Mouse (Mus musculus) embryonic facial prominence, embryonic 12.5 days (tissue): ENCODE data around the gene Gpr18. TPM values are rescaled to one million over a fixed set of nuclear protein-coding genes. Genes with fewer than 3 reads are reported as not detected.

Source experiments
- ATAC-seq: fragments of 200-750 bp; cut with Nextera tagmentation; 2 replicates; pipeline ENCODE4 v1.8.0; 2017; ENCODE audit not compliant: insufficient number of reproducible peaks, insufficient read depth, low FRiP score, low TSS enrichment
- H3K27ac ChIP-seq: fragments of 300-500 bp; sonication (generic); 2 replicates; pipeline ENCODE4 v1.5.1; 2016; ENCODE audit warnings: mild to moderate bottlenecking
- H3K27me3 ChIP-seq: fragments of 300-500 bp; sonication (generic); 2 replicates; pipeline ENCODE4 v1.6.1; 2016; ENCODE audit warnings: mild to moderate bottlenecking, moderate library complexity
- H3K36me3 ChIP-seq: fragments of 300-500 bp; sonication (generic); 2 replicates; pipeline ENCODE4 v1.6.1; 2016; ENCODE audit warnings: mild to moderate bottlenecking
- H3K4me1 ChIP-seq: fragments of 300-500 bp; sonication (generic); 2 replicates; pipeline ENCODE4 v1.6.1; 2016
- H3K4me2 ChIP-seq: fragments of 300-500 bp; sonication (generic); replicated peaks from 2 replicates; pipeline ENCODE4 v1.6.1; 2016; ENCODE audit warnings: mild to moderate bottlenecking, moderate library complexity
- H3K4me3 ChIP-seq: fragments of 300-500 bp; sonication (generic); 2 replicates; pipeline ENCODE4 v1.5.1; 2016; ENCODE audit warnings: mild to moderate bottlenecking
- H3K9ac ChIP-seq: fragments of 300-500 bp; sonication (generic); 2 replicates; pipeline ENCODE4 v1.6.1; 2016; ENCODE audit warnings: mild to moderate bottlenecking, moderate library complexity
- H3K9me3 ChIP-seq: fragments of 300-500 bp; sonication (generic); 2 replicates; pipeline ENCODE4 v1.6.1; 2016; ENCODE audit warnings: mild to moderate bottlenecking, moderate library complexity
- WGBS: fragments of 180-500 bp; shearing (Covaris S2); methylation state at CpG from one replicate; pipeline ENCODE4 v1.1.7; 2016; 5-methylcytosine and 5-hydroxymethylcytosine counted together
- polyA plus RNA-seq: library from polyadenylated mRNA; unstranded; fragments of >200 nt; fragmentation: Nextera tagmentation; extraction: Ambion mirVana; gene quantifications from 2 replicates; pipeline ENCODE4 v1.2.1, GENCODE M21; 2016

The Gpr18 gene
- polyA plus RNA-seq, 1 experiment from 2014 or later: 0.49 TPM

DNA sequence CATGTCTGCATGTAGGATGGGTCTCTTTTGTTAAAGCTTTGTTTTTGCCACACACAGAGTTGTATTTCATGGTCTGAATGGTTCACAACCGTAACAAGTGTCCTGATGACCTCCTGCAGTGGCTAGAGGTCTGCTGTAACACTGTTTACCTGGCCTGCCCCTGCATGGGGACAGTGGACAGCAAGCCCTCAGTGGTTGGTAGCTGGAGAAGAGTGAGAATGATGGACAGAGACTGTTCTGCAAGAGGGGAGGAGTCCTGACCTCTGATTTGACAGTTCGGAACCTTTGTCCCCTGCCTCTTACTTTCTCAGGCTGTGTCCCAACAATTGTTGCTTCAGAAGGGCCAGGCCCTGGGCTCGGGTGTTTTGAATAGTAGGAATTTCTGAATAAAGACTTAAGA, 2.7 kb upstream of the Gpr18 start:
- H3K9ac ChIP-seq: no peak overlapping the region
- peaks cover 7% of the 10 kb centered on the region; the same call in 1 of the 2 replicates for H3K4me1 ChIP-seq
- H3K27ac ChIP-seq: no peak overlapping the region
- H3K4me3 ChIP-seq: no peak overlapping the region
- no peaks in the 10 kb centered on the region for H3K9me3 ChIP-seq
- H3K27me3 ChIP-seq: no peaks in the 10 kb centered on the region
- no peak for ATAC-seq
- H3K36me3 ChIP-seq: peaks cover 21% of the 10 kb centered on the region
- no peak overlapping the region for H3K4me2 ChIP-seq
- WGBS: 72% methylated on average over 3 of the region's 3 CpGs

DNA sequence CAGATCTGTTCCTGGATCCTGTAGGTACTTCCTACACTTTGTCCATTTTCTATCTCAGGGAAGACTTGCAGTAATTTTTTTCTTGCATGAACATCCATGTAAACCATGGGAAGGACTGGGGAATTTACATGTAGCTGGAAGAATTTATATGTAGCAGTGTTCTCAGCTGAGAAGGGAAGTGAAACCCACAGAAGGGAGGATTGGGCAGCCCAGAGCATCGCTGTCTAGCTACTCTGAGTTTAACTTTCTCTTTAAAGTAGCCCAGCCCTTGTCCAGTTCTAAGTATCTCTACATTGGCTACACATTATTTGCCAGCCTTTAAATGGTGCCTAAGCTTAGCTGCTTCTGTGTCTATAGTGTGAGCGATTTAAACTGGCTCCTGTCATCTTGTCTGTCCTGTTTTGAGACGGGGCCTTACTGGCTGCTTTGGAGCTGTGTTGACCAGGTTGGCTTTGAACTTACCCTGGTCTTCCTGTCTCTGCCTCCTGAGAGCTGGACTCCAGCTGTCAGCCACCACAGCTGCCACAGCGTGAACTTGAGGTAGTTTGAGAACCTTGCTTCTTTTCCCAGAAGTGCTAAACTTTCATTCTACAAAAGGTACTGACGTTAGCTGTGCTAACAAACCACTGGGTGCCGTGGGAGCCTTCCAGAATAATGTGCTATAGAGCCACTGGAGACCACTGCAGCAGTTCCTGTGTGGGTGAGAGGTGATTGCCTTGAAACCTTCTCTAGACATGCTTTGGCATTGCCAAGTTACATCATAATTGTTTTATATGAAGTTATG, 922 bp upstream of the Gpr18 start:
- Histone ChIP-seq H3K4me1 (peaks cover 7% of the 10 kb centered on the region; the same call in 1 of the 2 replicates), H3K27me3 (no peaks in the 10 kb centered on the region), H3K4me2 (no peak overlapping the region), H3K27ac (no peak overlapping the region), H3K9ac (no peak overlapping the region), H3K36me3 (peaks cover 31% of the 10 kb centered on the region), H3K4me3 (no peak overlapping the region), H3K9me3 (no peaks in the 10 kb centered on the region)
- ATAC-seq: no peak
- WGBS: 89% methylated on average over 6 of the region's 6 CpGs

DNA sequence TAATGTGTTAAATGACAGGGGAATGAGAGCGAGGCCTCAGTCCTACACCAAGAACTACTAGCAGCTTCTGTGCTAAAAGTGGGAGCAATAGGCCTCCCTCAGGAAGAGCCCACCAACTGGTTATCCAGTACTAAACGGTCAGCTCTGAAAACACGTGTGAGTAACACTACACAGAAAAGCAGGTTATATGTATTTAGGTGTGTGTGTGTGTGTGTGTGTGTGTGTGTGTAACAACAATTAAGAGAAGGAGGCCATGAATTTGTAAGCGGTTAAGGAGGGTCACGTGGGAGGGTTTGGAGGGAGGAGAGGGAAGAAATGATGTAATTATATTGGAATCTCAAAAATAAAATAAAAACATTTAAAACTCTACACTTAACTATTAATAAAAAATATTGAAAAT, 438 bp downstream of the Gpr18 start:
- Histone ChIP-seq H3K9me3 (no peaks in the 10 kb centered on the region), H3K4me3 (no peak overlapping the region), H3K27ac (no peak overlapping the region), H3K9ac (no peak overlapping the region), H3K27me3 (no peaks in the 10 kb centered on the region), H3K4me2 (no peak overlapping the region), H3K4me1 (no peaks in the 10 kb centered on the region), H3K36me3 (peaks cover 35% of the 10 kb centered on the region)
- ATAC-seq: no peak
- 89% methylated on average over 5 of the region's 5 CpGs for WGBS

DNA sequence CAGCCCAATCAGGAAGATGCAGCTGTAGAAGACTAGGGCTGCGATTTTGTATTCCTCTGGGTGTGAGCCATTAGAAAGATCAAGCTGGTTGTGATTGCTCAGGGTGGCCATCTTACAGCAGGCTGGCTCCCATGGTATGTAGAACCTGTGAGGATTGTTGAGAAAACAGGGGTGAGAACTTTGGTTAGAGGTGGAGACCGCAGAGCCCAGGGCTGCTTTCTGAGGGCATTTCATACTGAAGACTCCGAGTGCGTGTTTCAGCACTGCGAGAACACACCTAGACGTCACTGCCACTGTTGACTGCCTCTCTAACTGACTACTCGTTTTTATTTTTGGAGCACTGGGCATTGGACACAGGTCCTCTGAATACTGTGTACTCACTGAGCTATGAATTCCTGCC, 3.1 kb downstream of the Gpr18 start:
- H3K27ac ChIP-seq: no peak overlapping the region
- H3K4me3 ChIP-seq: no peak overlapping the region
- H3K36me3 ChIP-seq: peaks cover 44% of the 10 kb centered on the region
- H3K9ac ChIP-seq: no peak overlapping the region
- ATAC-seq: no peak
- WGBS: 94% methylated on average over 7 of the region's 7 CpGs
- no peak overlapping the region for H3K4me2 ChIP-seq
- H3K4me1 ChIP-seq: no peaks in the 10 kb centered on the region
- H3K9me3 ChIP-seq: no peaks in the 10 kb centered on the region
- no peaks in the 10 kb centered on the region for H3K27me3 ChIP-seq

DNA sequence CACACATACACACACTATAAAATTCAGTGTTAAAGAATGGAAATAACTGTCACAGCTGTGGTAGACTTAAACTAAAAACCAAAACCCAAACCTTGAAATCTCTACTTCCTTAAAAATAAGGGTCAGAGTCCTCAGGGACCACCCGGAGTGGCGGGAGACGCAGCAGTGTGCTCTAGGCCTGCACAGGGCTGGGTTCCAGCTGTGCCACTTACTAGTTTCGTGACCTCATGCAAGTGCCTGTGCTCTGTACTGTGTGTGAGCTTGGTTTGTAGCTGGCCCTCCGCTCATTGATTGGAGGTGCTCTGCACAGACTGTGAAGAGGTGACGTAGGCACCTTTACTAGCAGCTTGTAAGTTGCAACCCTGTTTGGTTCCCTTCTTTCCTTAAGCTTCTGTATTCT, 5.7 kb downstream of the Gpr18 start:
- H3K36me3 ChIP-seq: peaks cover 46% of the 10 kb centered on the region
- 0 out of 2 replicates have a peak, but pooled peaks have one; percentile 75 for ATAC-seq
- no peak overlapping the region for H3K27ac ChIP-seq
- no peak overlapping the region for H3K4me3 ChIP-seq
- H3K4me2 ChIP-seq: no peak overlapping the region
- H3K9ac ChIP-seq: no peak overlapping the region
- no peaks in the 10 kb centered on the region for H3K9me3 ChIP-seq
- H3K27me3 ChIP-seq: no peaks in the 10 kb centered on the region
- no peaks in the 10 kb centered on the region for H3K4me1 ChIP-seq
- WGBS: 88% methylated on average over 6 of the region's 6 CpGs

DNA sequence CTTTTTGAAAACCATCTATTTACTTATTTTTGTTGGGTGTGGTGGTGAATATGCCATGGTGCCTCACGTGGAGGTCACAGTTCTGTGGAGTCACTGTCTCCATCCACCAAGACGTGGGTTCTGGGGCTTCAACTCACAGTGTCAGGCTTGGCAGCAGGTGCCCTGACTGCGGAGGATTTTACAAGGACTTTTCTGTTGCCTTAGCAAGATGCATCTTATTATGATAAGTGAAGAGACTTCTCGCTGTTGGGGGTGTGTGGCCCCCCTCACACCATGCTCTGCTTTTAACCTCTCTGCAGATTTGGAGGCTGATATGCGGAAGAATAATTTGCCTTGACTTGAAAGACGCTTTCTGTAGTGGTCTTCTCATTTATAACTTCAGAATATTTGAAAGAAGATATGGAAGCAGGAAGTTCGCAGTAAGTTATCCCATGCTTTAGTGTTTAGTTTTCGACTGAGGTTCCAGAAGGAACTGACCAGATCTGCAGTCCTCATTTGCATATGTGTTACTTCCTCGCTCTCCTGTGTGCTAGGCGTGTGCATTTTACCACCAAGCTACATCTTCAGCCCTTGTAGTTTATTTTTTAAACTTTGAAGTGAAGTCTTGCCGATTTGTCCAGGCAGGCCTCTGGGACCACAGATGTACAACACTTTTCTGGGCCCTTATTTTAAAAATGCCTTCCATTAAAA, 8.4 kb downstream of the Gpr18 start:
- no peak overlapping the region for H3K4me3 ChIP-seq
- no peak overlapping the region for H3K9ac ChIP-seq
- no peak for ATAC-seq
- H3K36me3 ChIP-seq: peaks cover 41% of the 10 kb centered on the region
- H3K4me2 ChIP-seq: no peak overlapping the region
- no peaks in the 10 kb centered on the region for H3K27me3 ChIP-seq
- H3K9me3 ChIP-seq: no peaks in the 10 kb centered on the region
- no peaks in the 10 kb centered on the region for H3K4me1 ChIP-seq
- no peak overlapping the region for H3K27ac ChIP-seq
- WGBS: 88% methylated on average over 11 of the region's 11 CpGs

GRCm38 (mm10) chr14:121906341-121906991, 9.1 kb downstream of the Gpr18 start:
- Histone ChIP-seq H3K4me3 (no peak overlapping the region), H3K27me3 (no peaks in the 10 kb centered on the region), H3K9ac (no peak overlapping the region), H3K27ac (no peak overlapping the region), H3K9me3 (no peaks in the 10 kb centered on the region), H3K4me2 (no peak overlapping the region), H3K36me3 (peaks cover 35% of the 10 kb centered on the region), H3K4me1 (no peaks in the 10 kb centered on the region)
- 79% methylated on average over 8 of the region's 8 CpGs for WGBS
- ATAC-seq: no peak

GRCm38 (mm10) chr14:121904754-121905153, 10.8 kb downstream of the Gpr18 start:
- no peak overlapping the region for H3K4me2 ChIP-seq
- no peaks in the 10 kb centered on the region for H3K4me1 ChIP-seq
- no peaks in the 10 kb centered on the region for H3K27me3 ChIP-seq
- H3K9ac ChIP-seq: no peak overlapping the region
- H3K27ac ChIP-seq: no peak overlapping the region
- H3K36me3 ChIP-seq: peaks cover 28% of the 10 kb centered on the region
- no peak overlapping the region for H3K4me3 ChIP-seq
- H3K9me3 ChIP-seq: no peaks in the 10 kb centered on the region
- WGBS: 55% methylated on average over 3 of the region's 3 CpGs
- ATAC-seq: no peak

GRCm38 (mm10) chr14:121903381-121903876, 12.2 kb downstream of the Gpr18 start:
- H3K4me3 ChIP-seq: no peak overlapping the region
- no peaks in the 10 kb centered on the region for H3K27me3 ChIP-seq
- H3K4me1 ChIP-seq: no peaks in the 10 kb centered on the region
- H3K36me3 ChIP-seq: peaks cover 21% of the 10 kb centered on the region
- no peak overlapping the region for H3K9ac ChIP-seq
- 91% methylated on average over 7 of the region's 7 CpGs for WGBS
- no peaks in the 10 kb centered on the region for H3K9me3 ChIP-seq
- no peak overlapping the region for H3K4me2 ChIP-seq
- ATAC-seq: no peak
- H3K27ac ChIP-seq: no peak overlapping the region

- Histone ChIP-seq H3K4me2 (no peak overlapping the region), H3K4me1 (no peaks in the 10 kb centered on the region), H3K27me3 (no peaks in the 10 kb centered on the region), H3K4me3 (no peak overlapping the region), H3K27ac (no peak overlapping the region), H3K36me3 (peaks cover 12% of the 10 kb centered on the region), H3K9me3 (no peaks in the 10 kb centered on the region), H3K9ac (no peak overlapping the region)
- WGBS: 93% methylated on average over 6 of the region's 6 CpGs
- ATAC-seq: no peak
Observed at GRCm38 (mm10) chr14:121901511-121901910, 14.1 kb downstream of the Gpr18 start.

- Histone ChIP-seq H3K36me3 (no peaks in the 10 kb centered on the region), H3K27me3 (no peaks in the 10 kb centered on the region), H3K4me3 (no peak overlapping the region), H3K4me2 (no peak overlapping the region), H3K9me3 (no peaks in the 10 kb centered on the region), H3K4me1 (no peaks in the 10 kb centered on the region), H3K9ac (no peak overlapping the region), H3K27ac (no peak overlapping the region)
- no peak for ATAC-seq
- WGBS: 83% methylated on average over 3 of the region's 3 CpGs
Observed at GRCm38 (mm10) chr14:121899071-121899470, 16.5 kb downstream of the Gpr18 start.

DNA sequence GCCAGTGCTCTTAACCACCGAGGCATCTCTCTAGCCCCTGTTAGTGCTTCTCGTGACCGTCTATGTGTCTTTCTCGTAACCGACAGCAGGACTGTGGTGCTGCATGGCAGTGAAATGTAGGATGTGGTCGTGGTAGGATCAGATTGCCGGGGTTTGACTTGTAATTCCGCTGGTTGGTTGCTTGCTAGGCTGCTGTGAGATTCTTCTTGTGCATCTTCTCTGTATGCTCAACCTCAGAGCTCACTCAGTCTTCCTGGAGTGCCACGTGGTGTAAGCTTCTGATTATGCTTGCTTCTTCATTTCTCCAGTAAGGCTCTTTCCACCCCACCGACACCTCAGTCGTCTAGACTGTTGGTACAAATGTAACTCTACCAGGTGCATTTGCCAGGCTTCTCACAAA, 17.1 kb downstream of the Gpr18 start:
- H3K9ac ChIP-seq: no peak overlapping the region
- H3K36me3 ChIP-seq: no peaks in the 10 kb centered on the region
- no peaks in the 10 kb centered on the region for H3K4me1 ChIP-seq
- no peaks in the 10 kb centered on the region for H3K9me3 ChIP-seq
- ATAC-seq: no peak
- 90% methylated on average over 11 of the region's 11 CpGs for WGBS
- no peak overlapping the region for H3K27ac ChIP-seq
- H3K27me3 ChIP-seq: no peaks in the 10 kb centered on the region
- H3K4me3 ChIP-seq: no peak overlapping the region
- H3K4me2 ChIP-seq: no peak overlapping the region
